Mouse (Mus musculus) cerebellum, adult 18-20 months (tissue): ENCODE results near the gene Fst.

ENCODE experiments used
- DNase-seq, 2 experiments: peaks; one replicate each; pipeline ENCODE4 v3.0.0; 2021

Fst gene

GRCm38 (mm10) chr13:114412326-114412725, 46.4 kb downstream of the Fst start:
- DNase-seq, result no peak

GRCm38 (mm10) chr13:114406866-114407265, 51.9 kb downstream of the Fst start:
- no peak for DNase-seq

GRCm38 (mm10) chr13:114406424-114406823, 52.3 kb downstream of the Fst start:
- DNase-seq, result no peak

- DNase-seq, result no peak
These were observed 53.5 kb downstream of the Fst start for GRCm38 (mm10) chr13:114405100-114405715.
